Mouse (Mus musculus): ENCODE results near the gene Tmem200a.

Tmem200a gene

GRCm38 (mm10) chr10:25884512-25884911, 194.3 kb downstream of the Tmem200a start:
- DNase-seq (ENCODE audit: low spot score): no peak

- DNase-seq (ENCODE audit: low spot score): no peak
Measured at GRCm38 (mm10) chr10:25877731-25878130, 201.1 kb downstream of the Tmem200a start.

GRCm38 (mm10) chr10:25876809-25877208, 202.0 kb downstream of the Tmem200a start:
- peak; percentile 16 for DNase-seq (ENCODE audit: low spot score)

- no peak for DNase-seq (ENCODE audit: low spot score)
Measured at GRCm38 (mm10) chr10:25868739-25869138, 210.1 kb downstream of the Tmem200a start.
